Mouse (Mus musculus): ENCODE results near the gene Pik3ap1. TPM values are rescaled to one million over a fixed set of nuclear protein-coding genes. Genes with fewer than 3 reads are reported as not detected.

Pik3ap1 gene
- total and polyA plus RNA-seq, 3 experiments: 26.7 to 106 (median 37.4) TPM

- peaks cover 4 to 48% of the 10 kb centered on the region in 2 experiments for H3K36me3 ChIP-seq (replicated peaks in 1 of 2; ENCODE audit: control insufficient read depth in 1 of 2, insufficient read depth in 1 of 2, low read length in 1 of 2)
- in situ Hi-C loops (cut with MboI; ENCODE audit: low pct_ligation_motif_present, low pct_unique_long_range_greater_than_20kb, low sequenced_read_pairs): no loop called here
- H3K4me2 ChIP-seq (ENCODE audit: insufficient read depth, low read depth, poor library complexity, severe bottlenecking): no peak overlapping the region
- peaks cover 7% of the 10 kb centered on the region for H3K79me2 ChIP-seq (replicated peaks; ENCODE audit: control insufficient read depth, extremely low read depth, insufficient read depth, poor library complexity, severe bottlenecking)
- no peaks in the 10 kb centered on the region for H3K27me3 ChIP-seq (replicated peaks)
- H3K9ac ChIP-seq (ENCODE audit: insufficient read depth, low read depth): no peak overlapping the region
- dilution Hi-C loops (cut with MboI; ENCODE audit: extremely low pct_ligation_motif_present, extremely low pct_unique_long_range_greater_than_20kb, low sequenced_read_pairs): no loop called here
- no peak overlapping the region for H3K4me3 ChIP-seq (replicated peaks in 1 of 3; ENCODE audit: low read depth in 2 of 3, low read length in 2 of 3, poor library complexity in 1 of 3)
- no peak for TF ChIP-seq ZMIZ1 (IDR thresholded peaks at IDR 0.05; ENCODE audit: low read depth, low read length)
- TF ChIP-seq GABPA (IDR thresholded peaks at IDR 0.05; ENCODE audit: insufficient replicate concordance, low read depth, low read length): no peak
- no peak for TF ChIP-seq ZKSCAN1 (IDR thresholded peaks at IDR 0.05; ENCODE audit: borderline replicate concordance, low read depth, low read length)
- TF ChIP-seq ELF1 (IDR thresholded peaks at IDR 0.05; ENCODE audit: low read depth, low read length): no peak
- no peak for TF ChIP-seq SMC3 (IDR thresholded peaks at IDR 0.05; ENCODE audit: low read depth, low read length)
- TF ChIP-seq MYC (IDR thresholded peaks at IDR 0.05; ENCODE audit: low read depth, low read length): no peak
- TF ChIP-seq USF2 (conservative IDR thresholded peaks at IDR 0.05; ENCODE audit: low read depth, low read length): no peak
- no peak for TF ChIP-seq KAT2A (IDR thresholded peaks at IDR 0.05; ENCODE audit: insufficient replicate concordance, low read length)
- TF ChIP-seq E2F4 (IDR thresholded peaks at IDR 0.05; ENCODE audit: insufficient replicate concordance, low read depth, low read length): no peak
- TF ChIP-seq UBTF (IDR thresholded peaks at IDR 0.05; ENCODE audit: low read depth, low read length): no peak
- no peak for TF ChIP-seq IRF4 (IDR thresholded peaks at IDR 0.05; ENCODE audit: low read depth, low read length)
- no peak for TF ChIP-seq HCFC1 (IDR thresholded peaks at IDR 0.05; ENCODE audit: low read depth, low read length)
- TF ChIP-seq EP300 (IDR thresholded peaks at IDR 0.05; ENCODE audit: low read length): no peak
- H3K27ac ChIP-seq (ENCODE audit: insufficient read depth, low read depth): no peak overlapping the region
- no peak for DNase-seq (ENCODE audit: extremely low read depth)
- H3K9me3 ChIP-seq (replicated peaks; ENCODE audit: low read length): no peaks in the 10 kb centered on the region
- peaks cover 25 to 84% of the 10 kb centered on the region in 2 experiments for H3K4me1 ChIP-seq (ENCODE audit: control insufficient read depth in 1 of 2, insufficient read depth in 2 of 2)
Measured at GRCm38 (mm10) chr19:41348161-41348560, 36.7 kb downstream of the Pik3ap1 start.

DNA sequence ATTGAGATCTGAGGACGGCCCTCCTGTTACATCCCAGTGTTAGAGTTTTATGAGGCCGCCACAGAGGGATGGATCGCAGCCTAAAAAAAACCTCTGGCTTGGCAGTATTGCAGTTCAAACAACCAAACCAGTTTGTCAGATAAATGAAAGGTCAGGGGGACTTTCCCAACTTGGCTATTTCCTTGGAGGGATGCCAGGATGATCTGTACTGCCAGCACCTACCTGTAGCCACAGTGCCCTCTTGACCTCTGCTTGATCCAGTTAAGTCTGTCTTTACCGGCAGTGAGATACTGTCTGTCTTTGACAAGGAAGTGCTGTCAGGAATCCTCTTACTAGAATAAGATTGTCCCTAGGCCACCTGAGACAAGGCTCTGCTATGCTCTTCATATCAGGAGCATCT, 37.6 kb downstream of the Pik3ap1 start:
- Histone ChIP-seq H3K36me3 (replicated peaks in 1 of 2; ENCODE audit: control insufficient read depth in 1 of 2, insufficient read depth in 1 of 2, low read length in 1 of 2) (peaks cover 4 to 48% of the 10 kb centered on the region in 2 experiments), H3K27ac (ENCODE audit: insufficient read depth, low read depth) (peak overlapping the region; percentile 46), H3K27me3 (replicated peaks) (no peaks in the 10 kb centered on the region), H3K9ac (ENCODE audit: insufficient read depth, low read depth) (0 out of 2 replicates have a peak overlapping the region, but pooled peaks have one; percentile 65), H3K4me2 (ENCODE audit: insufficient read depth, low read depth, poor library complexity, severe bottlenecking) (no peak overlapping the region), H3K79me2 (replicated peaks; ENCODE audit: control insufficient read depth, extremely low read depth, insufficient read depth, poor library complexity, severe bottlenecking) (peaks cover 7% of the 10 kb centered on the region), H3K4me3 (replicated peaks in 1 of 3; ENCODE audit: low read depth in 2 of 3, low read length in 2 of 3, poor library complexity in 1 of 3) (no peak overlapping the region), H3K9me3 (replicated peaks; ENCODE audit: low read length) (no peaks in the 10 kb centered on the region), H3K4me1 (ENCODE audit: control insufficient read depth in 1 of 2, insufficient read depth in 2 of 2) (peaks cover 32 to 84% of the 10 kb centered on the region in 2 experiments)
- TF ChIP-seq ELF1 (IDR thresholded peaks at IDR 0.05; ENCODE audit: low read depth, low read length) (peak; percentile 14; the same call in 1 of the 2 replicates), ZKSCAN1 (IDR thresholded peaks at IDR 0.05; ENCODE audit: borderline replicate concordance, low read depth, low read length) (no peak)
- dilution Hi-C loops (cut with MboI; ENCODE audit: extremely low pct_ligation_motif_present, extremely low pct_unique_long_range_greater_than_20kb, low sequenced_read_pairs) (no loop called here), in situ Hi-C loops (cut with MboI; ENCODE audit: low pct_ligation_motif_present, low pct_unique_long_range_greater_than_20kb, low sequenced_read_pairs) (no loop called here)
- DNase-seq (ENCODE audit: extremely low read depth): no peak

All from CH12.LX (cell line).